Mouse (Mus musculus): Measurements from ENCODE around the gene Crtap.
"Not testable (repeated sequence)": the region's sequence is repeated elsewhere in the genome, so short reads cannot be mapped to it uniquely, and the experiment has no call there.

Gene Crtap

DNA sequence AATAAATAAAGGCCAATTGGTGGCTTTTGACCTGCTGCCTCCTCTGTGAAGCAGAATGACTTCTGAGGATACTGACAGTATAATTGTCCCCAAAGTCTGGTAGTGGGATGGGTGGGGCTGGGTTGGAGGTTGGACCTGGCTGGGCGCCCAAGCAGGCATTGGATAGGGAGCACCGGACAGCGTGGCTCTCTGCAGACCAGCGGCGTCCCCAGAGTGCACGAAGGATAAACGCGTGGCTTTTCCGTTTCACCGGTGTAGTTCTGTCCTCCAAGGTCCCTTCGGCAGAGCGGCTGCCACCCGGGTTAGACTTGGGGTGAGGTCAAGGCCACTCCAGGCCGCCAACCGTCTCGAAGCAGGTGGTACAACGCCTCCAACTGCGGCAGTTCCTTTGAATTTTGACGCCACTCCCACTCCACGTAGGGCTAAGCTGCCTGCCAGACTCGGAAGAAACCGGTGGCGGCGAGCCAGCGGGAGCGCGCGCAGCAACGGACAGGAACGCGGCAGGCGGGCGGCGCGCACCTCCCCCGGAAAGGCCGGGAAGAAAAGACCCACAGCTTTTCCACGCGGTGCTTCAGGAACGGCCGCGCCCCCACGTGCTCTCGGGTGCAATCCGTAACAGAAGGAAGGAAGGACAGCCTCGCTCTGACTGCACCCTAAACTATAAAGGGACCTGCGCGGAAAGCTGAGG is 22.5 kb downstream of the Crtap start:
- in situ Hi-C loops (cut with MboI; ENCODE audit: low sequenced_read_pairs) = no loop called here

DNA sequence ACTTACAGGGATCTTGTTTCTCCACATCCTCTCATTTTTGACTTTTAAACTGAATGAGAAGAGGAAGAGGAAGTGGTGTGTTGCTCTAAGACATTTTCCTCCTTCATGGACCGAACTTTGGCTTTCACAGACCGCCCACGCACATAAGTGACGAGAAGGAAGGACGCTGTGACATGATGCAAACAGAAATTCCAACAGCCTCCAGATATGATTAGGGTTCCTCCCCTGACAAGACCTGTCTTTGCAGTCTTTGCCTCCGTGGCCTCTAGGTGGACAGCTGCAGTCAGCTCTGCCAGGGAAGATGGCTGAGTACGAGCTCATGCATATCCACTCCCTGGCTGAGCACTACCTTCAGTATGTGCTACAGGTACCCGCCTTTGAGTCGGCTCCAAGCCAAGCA is 60.6 kb downstream of the Crtap start, which contains the start of gene Bcl2a1c:
Bcl2a1c (plus strand) TSS at position 281 of the 400 bp plus-strand sequence.
- in situ Hi-C loops (cut with MboI; ENCODE audit: low sequenced_read_pairs) = not testable (repeated sequence)

DNA sequence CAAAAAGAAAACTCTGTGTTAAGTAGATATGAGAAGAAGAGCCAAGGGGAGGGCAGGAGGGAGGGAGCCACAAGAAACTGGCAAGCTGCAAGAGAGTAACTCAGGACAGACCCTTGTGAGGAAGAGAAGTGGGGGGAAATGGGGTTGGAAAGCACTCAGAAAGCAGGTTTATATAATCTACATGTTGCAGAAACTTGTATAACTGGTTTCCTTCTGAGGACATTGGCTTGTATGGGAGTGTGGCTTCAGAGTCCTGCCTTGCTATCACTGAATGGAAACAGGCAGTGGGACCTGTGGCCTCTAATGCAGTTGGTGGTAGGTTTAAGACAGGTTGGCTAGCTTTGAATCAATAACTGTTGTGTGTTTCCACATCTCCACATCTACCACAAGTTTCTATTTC is 62.1 kb downstream of the Crtap start:
- in situ Hi-C loops (cut with MboI; ENCODE audit: low sequenced_read_pairs) = not testable (repeated sequence)

DNA sequence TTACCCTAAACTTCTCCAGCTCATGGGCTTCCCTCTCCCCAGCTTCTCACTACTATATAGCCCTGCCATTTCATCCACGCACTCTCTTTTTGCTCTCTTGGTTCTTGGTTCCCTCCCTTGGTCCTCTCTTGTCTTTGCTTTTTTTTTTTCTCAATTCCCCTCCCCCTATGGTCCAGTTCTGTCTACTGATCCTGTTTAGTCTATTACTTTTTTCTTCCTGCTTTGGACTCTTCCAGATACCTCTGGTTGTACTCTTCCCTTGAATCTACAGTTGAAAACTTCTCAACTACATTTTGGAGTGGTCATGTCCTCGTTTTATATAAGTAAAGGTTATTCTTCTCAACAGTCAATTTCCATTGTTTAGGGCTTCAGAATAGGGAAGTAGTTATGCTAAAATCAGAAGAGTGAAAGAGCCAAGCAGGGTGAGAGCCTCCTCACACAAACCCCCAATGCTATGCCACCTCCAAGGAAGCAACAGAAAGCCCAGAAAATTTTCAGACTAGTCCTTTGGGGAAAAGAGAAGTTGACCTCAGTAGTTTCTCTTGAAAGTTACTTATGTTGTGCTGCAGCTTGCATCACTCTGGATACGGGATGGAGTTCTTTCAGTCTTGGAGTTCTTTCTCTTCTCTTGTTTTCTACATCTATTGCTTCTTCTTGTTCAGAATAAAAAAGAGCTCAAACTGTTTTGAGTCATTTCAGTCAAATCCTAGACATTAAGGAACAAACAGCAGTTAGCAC is 64.3 kb downstream of the Crtap start:
- in situ Hi-C loops (cut with MboI; ENCODE audit: low sequenced_read_pairs) = no loop called here
